Mouse (Mus musculus) heart, postnatal 14 days (tissue): ENCODE measurements around the gene Gm11937. TPM values are rescaled to one million over a fixed set of nuclear protein-coding genes. Genes with fewer than 3 reads are reported as not detected.

Experiments
- DNase-seq, 2 experiments: peaks; one replicate each; pipeline ENCODE4 v3.0.0; 2021 to 2022
- intact Hi-C: fragments of 180-260 bp; cut with DNase I; formaldehyde crosslinking; loops from one replicate; pipeline ENCODE4 v1.15.1; 2025
- total RNA-seq, 2 experiments: library from RNA; stranded (reverse); gene quantifications; 2 replicates each; pipeline ENCODE4 v1.2.3; 2021

Gm11937 gene
- total RNA-seq, 2 experiments from 2014 or later, result not detected

GRCm38 (mm10) chr11:99583245-99583704 lies 26.7 kb downstream of the Gm11937 start, which contains the start of gene Krtap1-4:
TSS of gene Krtap1-4 (minus strand) at chr11:99583654.
- intact Hi-C loops, result no loop called here
- DNase-seq, result no peak

DNA sequence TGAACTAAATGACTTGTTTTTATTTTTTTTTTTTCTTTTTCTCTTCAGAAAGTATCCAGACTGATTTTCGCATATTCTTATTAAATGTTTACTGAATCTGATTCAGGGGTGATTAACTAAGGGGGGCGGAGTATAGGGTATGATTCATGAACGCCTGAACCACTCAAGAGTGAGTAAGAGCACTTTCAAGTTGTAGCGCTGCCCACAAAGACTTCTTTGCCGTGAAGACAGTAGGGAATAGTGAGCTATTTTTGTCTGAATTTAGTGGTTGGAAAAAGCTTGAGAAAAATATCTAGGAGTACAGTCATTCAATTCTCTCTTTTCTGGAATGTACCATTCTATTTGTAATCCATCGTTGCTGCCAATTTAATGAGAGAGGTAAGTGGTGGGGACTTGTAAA lies 28.4 kb downstream of the Gm11937 start:
- intact Hi-C loops, result no loop called here
- DNase-seq, result no peak

- DNase-seq, result no peak
- intact Hi-C loops, result no loop called here
These were observed 28.9 kb downstream of the Gm11937 start for GRCm38 (mm10) chr11:99581051-99581450.

DNA sequence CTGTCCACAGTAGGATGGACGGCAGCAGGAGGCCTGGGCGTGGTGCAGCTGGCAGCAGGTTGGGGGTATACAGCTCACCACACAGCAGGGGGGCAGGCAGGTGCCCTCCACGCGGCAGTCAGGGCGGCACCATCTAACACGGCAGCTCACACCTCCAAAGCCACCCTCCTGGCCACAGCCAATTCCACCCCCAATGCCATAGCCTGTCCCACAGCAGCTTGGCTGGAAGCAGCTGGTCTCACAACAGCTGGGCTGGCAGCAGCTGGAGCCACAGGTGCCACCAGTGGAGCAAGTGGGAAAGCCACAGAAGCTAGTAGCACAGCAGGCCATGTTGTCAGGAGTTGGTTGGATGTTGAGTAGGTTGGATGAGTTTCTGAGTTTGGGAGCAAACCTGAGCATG lies 29.4 kb downstream of the Gm11937 start, which contains the start of gene Krtap1-5:
TSS of gene Krtap1-5 (minus strand) at position 381 of the 400 bp plus-strand sequence.
- intact Hi-C loops, result no loop called here
- no peak for DNase-seq

GRCm38 (mm10) chr11:99574106-99574505 lies 35.9 kb downstream of the Gm11937 start:
- peak; percentile 58 to 78 for DNase-seq
- intact Hi-C loops, result loop anchor here (2.0 to 5.0 kb wide), 2 partner anchors 112 to 195 kb away; no protein-coding TSS in a partner anchor

DNA sequence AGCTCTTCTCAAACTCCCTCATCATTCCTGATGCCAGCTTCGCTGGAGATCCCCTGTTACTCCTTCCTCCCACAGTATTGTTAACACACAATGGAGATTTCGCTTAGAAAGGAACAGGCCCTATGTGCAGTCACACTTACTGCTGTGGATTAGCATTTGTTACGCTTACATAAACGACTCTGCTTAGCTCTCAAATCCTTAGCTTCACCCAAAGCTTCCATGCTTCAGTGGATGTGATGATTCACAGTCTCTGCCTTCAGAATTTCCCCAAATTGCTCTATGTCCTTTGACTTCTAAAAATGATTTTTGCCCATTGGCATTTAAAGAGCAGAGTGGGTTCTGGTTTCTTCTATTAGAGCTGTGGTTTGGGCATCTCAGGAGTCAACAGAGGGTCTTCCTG lies 36.8 kb downstream of the Gm11937 start:
- DNase-seq, result no peak
- intact Hi-C loops, result loop anchor here (5.0 kb wide), 1 partner anchor 111 kb away; no protein-coding TSS in a partner anchor

- no peak for DNase-seq
- intact Hi-C loops, result no loop called here
These were observed 43.5 kb downstream of the Gm11937 start, which contains the start of gene Krtap3-1 for GRCm38 (mm10) chr11:99566530-99566929. TSS of gene Krtap3-1 (minus strand) at chr11:99566630.

GRCm38 (mm10) chr11:99562580-99562979 lies 47.4 kb downstream of the Gm11937 start:
- DNase-seq, result no peak
- intact Hi-C loops, result no loop called here

Other genes starting within 250 kb of the Gm11937 start
- gene Krt28, start 235.3 kb downstream of the Gm11937 start, total RNA-seq, result not detected
- 1 to 10 TPM; 4.6 to 8.9 TPM for gene Krt10, start 220.8 kb downstream of the Gm11937 start, total RNA-seq
- not detected for gene Krt12, start 187.9 kb downstream of the Gm11937 start, total RNA-seq
- under 1 TPM; 0.14 to 0.22 TPM for gene Krt20, start 172.0 kb downstream of the Gm11937 start, total RNA-seq
- not detected for gene Krt23, start 117.1 kb downstream of the Gm11937 start, total RNA-seq
- not detected for gene Krt39, start 88.9 kb downstream of the Gm11937 start, total RNA-seq
- not detected for gene Krt40, start 67.0 kb downstream of the Gm11937 start, total RNA-seq
- not detected for gene Krtap3-3, start 59.3 kb downstream of the Gm11937 start, total RNA-seq
- gene Krtap3-2, start 53.3 kb downstream of the Gm11937 start, total RNA-seq, result not detected
- gene Gm11939, start 50.7 kb downstream of the Gm11937 start, total RNA-seq, result not detected
- not detected for gene Krtap3-1, start 43.6 kb downstream of the Gm11937 start, total RNA-seq
- not detected for gene Krtap1-5, start 29.2 kb downstream of the Gm11937 start, total RNA-seq
- not detected for gene Krtap1-4, start 26.5 kb downstream of the Gm11937 start, total RNA-seq
- not detected for gene Krtap1-3, start 18.9 kb downstream of the Gm11937 start, total RNA-seq
- gene Krtap9-3, start 12.1 kb downstream of the Gm11937 start, total RNA-seq, result not detected
- gene Gm11938, start 6.9 kb downstream of the Gm11937 start, total RNA-seq, result not detected
- not detected for gene Krtap2-4, start 4.7 kb upstream of the Gm11937 start, total RNA-seq
- not detected for gene Gm11562, start 10.2 kb upstream of the Gm11937 start, total RNA-seq
- gene Krtap4-1, start 18.0 kb upstream of the Gm11937 start, total RNA-seq, result not detected
- not detected for gene Krtap4-2, start 24.9 kb upstream of the Gm11937 start, total RNA-seq
- not detected for gene Krtap4-7, start 33.9 kb upstream of the Gm11937 start, total RNA-seq
- gene Gm11555, start 40.0 kb upstream of the Gm11937 start, total RNA-seq, result not detected
- not detected for gene Gm11563, start 48.8 kb upstream of the Gm11937 start, total RNA-seq
- gene Krtap4-6, start 55.8 kb upstream of the Gm11937 start, total RNA-seq, result not detected
- not detected for gene Gm14190, start 80.6 kb upstream of the Gm11937 start, total RNA-seq
- not detected for gene Gm14180, start 124.1 kb upstream of the Gm11937 start, total RNA-seq
- gene Gm11595, start 162.7 kb upstream of the Gm11937 start, total RNA-seq, result not detected
- gene Krtap4-8, start 170.5 kb upstream of the Gm11937 start, total RNA-seq, result not detected
- not detected for gene Krtap4-9, start 175.0 kb upstream of the Gm11937 start, total RNA-seq
- not detected for gene Gm11596, start 183.3 kb upstream of the Gm11937 start, total RNA-seq
- not detected for gene Gm11569, start 188.7 kb upstream of the Gm11937 start, total RNA-seq
- gene Gm11554, start 194.3 kb upstream of the Gm11937 start, total RNA-seq, result not detected
- not detected for gene Krtap4-13, start 199.7 kb upstream of the Gm11937 start, total RNA-seq
- gene Gm11564, start 205.5 kb upstream of the Gm11937 start, total RNA-seq, result not detected
- not detected for gene 2300003K06Rik, start 227.9 kb upstream of the Gm11937 start, total RNA-seq
- gene Krtap4-16, start 241.4 kb upstream of the Gm11937 start, total RNA-seq, result not detected
- gene Gm11568, start 247.7 kb upstream of the Gm11937 start, total RNA-seq, result not detected